Mouse (Mus musculus) cerebellum, adult 2 months (tissue): Measurements from ENCODE around the gene Bbs7.

Experiments used
- CTCF ChIP-seq: fragments of 200-500 bp; IDR thresholded peaks from 2 replicates; pipeline ENCODE4 v1.5.1; 2011; ENCODE audit warnings: low read depth, mild to moderate bottlenecking, control low read depth, low read length, moderate library complexity, borderline replicate concordance; ENCODE audit not compliant: insufficient read depth
- POLR2A ChIP-seq: fragments of 200-500 bp; IDR thresholded peaks from 2 replicates; pipeline ENCODE4 v1.6.1; 2011; ENCODE audit warnings: low read length, control low read depth, borderline replicate concordance; ENCODE audit not compliant: insufficient read depth

- no peak for TF ChIP-seq CTCF
- no peak for TF ChIP-seq POLR2A
These were observed 55.7 kb downstream of the Bbs7 start for GRCm38 (mm10) chr3:36557601-36558000.
